Mouse (Mus musculus) MEL (cell line): ENCODE measurements around the gene Zfp174.

Experiments used
- CTCF ChIP-seq, 3 experiments: IDR thresholded peaks in 2 of 3; conservative IDR thresholded peaks in 1 of 3; 2 replicates each; pipeline ENCODE4 v1.5.1; 2011 to 2012; ENCODE audit warnings: low read length in 3 of 3, low read depth in 2 of 3, mild to moderate bottlenecking in 2 of 3, improper control_type of control experiment in 1 of 3, inconsistent platforms in 1 of 3, mixed read lengths in 1 of 3, moderate library complexity in 1 of 3; ENCODE audit not compliant: control insufficient read depth in 1 of 3, insufficient read depth in 1 of 3, poor library complexity in 1 of 3, severe bottlenecking in 1 of 3
- EP300 ChIP-seq, 2 experiments: IDR thresholded peaks; 2 replicates each; pipeline ENCODE4 v1.6.1; 2011; ENCODE audit warnings: improper control_type of control experiment in 2 of 2, low read length in 2 of 2, low read depth in 1 of 2, mild to moderate bottlenecking in 1 of 2
- JUND ChIP-seq: IDR thresholded peaks from 2 replicates; pipeline ENCODE4 v1.6.1; 2011; ENCODE audit warnings: low read depth, mild to moderate bottlenecking, improper control_type of control experiment, low read length
- MAX ChIP-seq: IDR thresholded peaks from 2 replicates; pipeline ENCODE4 v1.6.1; 2011; ENCODE audit warnings: low read length, improper control_type of control experiment
- MAZ ChIP-seq: IDR thresholded peaks from 2 replicates; pipeline ENCODE4 v1.6.1; 2012; ENCODE audit warnings: low read depth, mild to moderate bottlenecking, inconsistent platforms, low read length, improper control_type of control experiment
- POLR2A ChIP-seq, 2 experiments: IDR thresholded peaks; 2 replicates each; pipeline ENCODE4 v1.6.1; 2011 to 2012; ENCODE audit warnings: low read length in 2 of 2, mild to moderate bottlenecking in 2 of 2, control low read depth in 1 of 2, improper control_type of control experiment in 1 of 2, low read depth in 1 of 2, moderate library complexity in 1 of 2; ENCODE audit not compliant: control insufficient read depth in 1 of 2, insufficient read depth in 1 of 2, poor library complexity in 1 of 2
- ZMIZ1 ChIP-seq: IDR thresholded peaks from 2 replicates; pipeline ENCODE4 v1.6.1; 2012; ENCODE audit warnings: low read depth, mild to moderate bottlenecking, inconsistent platforms, low read length, improper control_type of control experiment, moderate library complexity

DNA sequence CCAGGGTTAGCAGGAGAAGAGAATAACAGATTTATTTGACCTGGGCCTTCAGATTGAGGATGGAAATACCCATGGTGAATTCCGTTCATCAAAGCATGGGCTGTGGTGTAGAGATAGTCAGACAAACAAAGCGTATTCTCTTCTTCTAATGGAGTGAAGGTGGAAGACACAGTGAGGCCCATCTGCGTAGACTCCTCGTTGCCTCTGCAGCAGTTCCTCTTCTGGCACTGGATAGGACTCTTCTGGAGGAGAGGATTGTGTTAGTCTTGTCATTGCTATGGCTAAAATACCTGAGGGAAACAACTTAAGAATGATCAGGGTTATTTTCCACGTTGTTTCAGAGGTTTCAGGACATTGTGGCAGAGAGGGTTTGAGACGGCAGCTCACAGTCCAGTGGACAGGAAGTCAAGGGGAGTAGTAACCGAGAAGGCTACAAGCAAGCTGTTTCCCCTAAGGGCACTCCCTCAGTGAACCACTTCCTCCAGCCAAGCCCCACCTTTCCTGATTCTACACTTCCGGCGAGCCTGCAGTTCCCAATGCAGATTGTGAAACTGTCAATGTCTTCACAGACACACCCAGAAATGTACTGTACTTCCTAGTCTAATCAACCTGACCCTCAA is 48.2 kb downstream of the Zfp174 start:
- TF ChIP-seq JUND: no peak
- no peak for TF ChIP-seq MAX
- TF ChIP-seq MAZ: no peak
- peak in 1 of 2 experiments; percentile 66; a peak in 2 of 4 replicates for TF ChIP-seq POLR2A (IDR thresholded peaks at IDR 0.05; ENCODE audit: control insufficient read depth in 1 of 2, insufficient read depth in 1 of 2, low read depth in 1 of 2, low read length in 2 of 2, poor library complexity in 1 of 2)
- no peak for TF ChIP-seq CTCF (IDR thresholded peaks at IDR 0.05 in 2 of 3, conservative IDR thresholded peaks at IDR 0.05 in 1 of 3; ENCODE audit: control insufficient read depth in 1 of 3, insufficient read depth in 1 of 3, low read depth in 2 of 3, low read length in 3 of 3, poor library complexity in 1 of 3, severe bottlenecking in 1 of 3)
- no peak for TF ChIP-seq EP300 (IDR thresholded peaks at IDR 0.05; ENCODE audit: low read depth in 1 of 2, low read length in 2 of 2)
- no peak for TF ChIP-seq ZMIZ1
